Mouse (Mus musculus): ENCODE results near the gene Cd59a. TPM values are rescaled to one million over a fixed set of nuclear protein-coding genes. Genes with fewer than 3 reads are reported as not detected.

The Cd59a gene
- total RNA-seq, 1 experiment from 2014 or later, result 1.4 TPM

Other genes starting within 250 kb of the Cd59a start
- 50.1 to 71.8 TPM (median 67.7 TPM) in 3 replicates for gene Lmo2, start 137.8 kb upstream of the Cd59a start, total RNA-seq (2017)
- 38.1 to 50.3 TPM (median 42.5 TPM) in 3 replicates for gene Fbxo3, start 68.1 kb upstream of the Cd59a start, total RNA-seq (2017)
- gene 4931422A03Rik, start 67.4 kb upstream of the Cd59a start, total RNA-seq (2017), result not detected in 3 replicates
- 0.87 TPM in 1 of 3 replicates, not detected in the others for gene Gm10912, start 30.0 kb upstream of the Cd59a start, total RNA-seq (2017)
- gene Gm10799, start 27.3 kb upstream of the Cd59a start, total RNA-seq (2017), result not detected in 3 replicates
- 2.6 to 7.2 TPM in 2 of 3 replicates, not detected in the other for gene Cd59b, start 26.0 kb upstream of the Cd59a start, total RNA-seq (2017)
- gene A930018P22Rik, start 27.0 kb downstream of the Cd59a start, total RNA-seq (2017), result not detected in 3 replicates